Mouse (Mus musculus) CH12.LX (cell line): ENCODE measurements at regions not wholly inside any gene's neighbourhood (a gene's known extent, or its start where the extent isn't known, plus 50 kb on each side); places are given as distances from the start of the nearest gene placed in this dataset.

Experiments
- DNase-seq: peaks from one replicate; pipeline ENCODE4 v3.0.0-alpha.2; 2013; ENCODE audit errors: extremely low read depth
- H3K27ac ChIP-seq: 2 replicates; pipeline ENCODE4 v1.5.1; 2012; ENCODE audit warnings: low read depth, mild to moderate bottlenecking, control low read depth, moderate library complexity; ENCODE audit not compliant: insufficient read depth
- H3K27me3 ChIP-seq: replicated peaks from 2 replicates; pipeline ENCODE3; 2012; ENCODE audit warnings: inconsistent platforms
- H3K36me3 ChIP-seq, 2 experiments: replicated peaks in 1 of 2; 2 replicates each; pipeline versions ENCODE3 to v1.6.1; 2012; ENCODE audit warnings: inconsistent platforms in 1 of 2, low read length in 1 of 2, mild to moderate bottlenecking in 1 of 2, mixed read lengths in 1 of 2, moderate library complexity in 1 of 2; ENCODE audit not compliant: control insufficient read depth in 1 of 2, insufficient read depth in 1 of 2
- H3K4me1 ChIP-seq, 2 experiments: 2 replicates each; pipeline ENCODE4 v1.6.1; 2012; ENCODE audit warnings: inconsistent platforms in 1 of 2, moderate library complexity in 1 of 2; ENCODE audit not compliant: insufficient read depth in 2 of 2, control insufficient read depth in 1 of 2
- H3K4me2 ChIP-seq: 2 replicates; pipeline ENCODE4 v1.6.1; 2012; ENCODE audit warnings: low read depth, mild to moderate bottlenecking, control low read depth; ENCODE audit not compliant: poor library complexity, insufficient read depth, severe bottlenecking
- H3K4me3 ChIP-seq, 3 experiments: fragments of 150-350 bp in 1 of 3; sonication (generic) in 1 of 3; replicated peaks in 1 of 3; 2 replicates each; pipeline versions ENCODE3 to v1.5.1; 2011 to 2012; ENCODE audit warnings: low read depth in 2 of 3, low read length in 2 of 3, mild to moderate bottlenecking in 2 of 3, moderate library complexity in 2 of 3, control low read depth in 1 of 3, improper control_type of control experiment in 1 of 3, inconsistent platforms in 1 of 3, mixed read lengths in 1 of 3; ENCODE audit not compliant: poor library complexity in 1 of 3
- H3K79me2 ChIP-seq: replicated peaks from 2 replicates; pipeline ENCODE4 v1.6.1; 2012; ENCODE audit warnings: mild to moderate bottlenecking, moderate library complexity; ENCODE audit not compliant: control insufficient read depth, poor library complexity, insufficient read depth, severe bottlenecking; ENCODE audit errors: extremely low read depth
- H3K9ac ChIP-seq: 2 replicates; pipeline ENCODE4 v1.6.1; 2012; ENCODE audit warnings: low read depth, mild to moderate bottlenecking, control low read depth, moderate library complexity; ENCODE audit not compliant: insufficient read depth
- H3K9me3 ChIP-seq: replicated peaks from 2 replicates; pipeline ENCODE3; 2012; ENCODE audit warnings: low read length, inconsistent platforms, mixed read lengths
- BHLHE40 ChIP-seq: IDR thresholded peaks from 2 replicates; pipeline ENCODE4 v1.6.1; 2011; ENCODE audit warnings: mild to moderate bottlenecking, low read depth, low read length, improper control_type of control experiment
- CHD1 ChIP-seq: IDR thresholded peaks from 2 replicates; pipeline ENCODE4 v1.6.1; 2012; ENCODE audit warnings: low read depth, low read length, improper control_type of control experiment, inconsistent platforms
- CTCF ChIP-seq, 2 experiments: IDR thresholded peaks in 1 of 2; conservative IDR thresholded peaks in 1 of 2; 2 replicates each; pipeline ENCODE4 v1.5.1; 2011 to 2012; ENCODE audit warnings: low read depth in 2 of 2, low read length in 2 of 2, improper control_type of control experiment in 1 of 2, inconsistent platforms in 1 of 2, mild to moderate bottlenecking in 1 of 2, moderate library complexity in 1 of 2
- E2F4 ChIP-seq: IDR thresholded peaks from 2 replicates; pipeline ENCODE4 v1.6.1; 2011; ENCODE audit warnings: low read depth, low read length, improper control_type of control experiment; ENCODE audit not compliant: insufficient replicate concordance
- ELF1 ChIP-seq: IDR thresholded peaks from 2 replicates; pipeline ENCODE4 v1.6.1; 2014; ENCODE audit warnings: low read depth, mild to moderate bottlenecking, inconsistent platforms, low read length, improper control_type of control experiment
- EP300 ChIP-seq: IDR thresholded peaks from 2 replicates; pipeline ENCODE4 v1.6.1; 2011; ENCODE audit warnings: low read length, improper control_type of control experiment
- ETS1 ChIP-seq: conservative IDR thresholded peaks from 2 replicates; pipeline ENCODE4 v1.6.1; 2012; ENCODE audit warnings: low read depth, mild to moderate bottlenecking, inconsistent platforms, low read length, improper control_type of control experiment, moderate library complexity
- HCFC1 ChIP-seq: IDR thresholded peaks from 2 replicates; pipeline ENCODE4 v1.6.1; 2012; ENCODE audit warnings: low read depth, mild to moderate bottlenecking, inconsistent platforms, low read length, improper control_type of control experiment
- IRF4 ChIP-seq: IDR thresholded peaks from 2 replicates; pipeline ENCODE4 v1.6.1; 2014; ENCODE audit warnings: low read depth, mild to moderate bottlenecking, inconsistent platforms, low read length, improper control_type of control experiment
- JUN ChIP-seq: IDR thresholded peaks from 2 replicates; pipeline ENCODE4 v1.6.1; 2011; ENCODE audit warnings: low read depth, mild to moderate bottlenecking, low read length, improper control_type of control experiment, moderate library complexity; ENCODE audit not compliant: insufficient read depth
- MAFK ChIP-seq: IDR thresholded peaks from 2 replicates; pipeline ENCODE4 v1.6.1; 2011; ENCODE audit warnings: low read length, improper control_type of control experiment; ENCODE audit not compliant: insufficient replicate concordance
- MAX ChIP-seq: IDR thresholded peaks from 2 replicates; pipeline ENCODE4 v1.6.1; 2011; ENCODE audit warnings: low read length, improper control_type of control experiment
- MXI1 ChIP-seq: IDR thresholded peaks from 2 replicates; pipeline ENCODE4 v1.6.1; 2011; ENCODE audit warnings: mild to moderate bottlenecking, low read depth, low read length, improper control_type of control experiment
- NELFE ChIP-seq: IDR thresholded peaks from 2 replicates; pipeline ENCODE4 v1.6.1; 2011; ENCODE audit warnings: low read depth, low read length, improper control_type of control experiment
- NRF1 ChIP-seq: IDR thresholded peaks from 2 replicates; pipeline ENCODE4 v1.6.1; 2014; ENCODE audit warnings: low read depth, mild to moderate bottlenecking, inconsistent platforms, low read length, improper control_type of control experiment, moderate library complexity
- POLR2A ChIP-seq: IDR thresholded peaks from 2 replicates; pipeline ENCODE4 v1.6.1; 2011; ENCODE audit warnings: low read depth, mild to moderate bottlenecking, improper control_type of control experiment, low read length
- POLR2AphosphoS2 ChIP-seq: IDR thresholded peaks from 2 replicates; pipeline ENCODE4 v1.6.1; 2011; ENCODE audit warnings: low read depth, low read length, improper control_type of control experiment
- RAD21 ChIP-seq: IDR thresholded peaks from 2 replicates; pipeline ENCODE4 v1.6.1; 2011; ENCODE audit warnings: low read depth, mild to moderate bottlenecking, low read length, improper control_type of control experiment, moderate library complexity
- RCOR1 ChIP-seq: conservative IDR thresholded peaks from 2 replicates; pipeline ENCODE4 v1.6.1; 2012; ENCODE audit warnings: low read depth, mild to moderate bottlenecking, inconsistent platforms, low read length, improper control_type of control experiment
- TBP ChIP-seq: conservative IDR thresholded peaks from 2 replicates; pipeline ENCODE4 v1.6.1; 2011; ENCODE audit warnings: low read depth, low read length, improper control_type of control experiment
- TCF12 ChIP-seq: IDR thresholded peaks from 2 replicates; pipeline ENCODE4 v1.6.1; 2014; ENCODE audit warnings: low read depth, mild to moderate bottlenecking, inconsistent platforms, low read length, improper control_type of control experiment
- UBTF ChIP-seq: IDR thresholded peaks from 2 replicates; pipeline ENCODE4 v1.6.1; 2012; ENCODE audit warnings: low read depth, mild to moderate bottlenecking, inconsistent platforms, low read length, improper control_type of control experiment, moderate library complexity
- USF1 ChIP-seq: IDR thresholded peaks from 2 replicates; pipeline ENCODE4 v1.6.1; 2014; ENCODE audit warnings: low read depth, mild to moderate bottlenecking, inconsistent platforms, low read length, improper control_type of control experiment
- USF2 ChIP-seq: conservative IDR thresholded peaks from 2 replicates; pipeline ENCODE4 v1.6.1; 2011; ENCODE audit warnings: low read depth, low read length, improper control_type of control experiment
- ZC3H11A ChIP-seq: IDR thresholded peaks from 2 replicates; pipeline ENCODE4 v1.6.1; 2012; ENCODE audit warnings: low read depth, mild to moderate bottlenecking, inconsistent platforms, low read length, improper control_type of control experiment
- ZKSCAN1 ChIP-seq: IDR thresholded peaks from 2 replicates; pipeline ENCODE4 v1.6.1; 2012; ENCODE audit warnings: low read depth, inconsistent platforms, low read length, improper control_type of control experiment, borderline replicate concordance
- ZMIZ1 ChIP-seq: IDR thresholded peaks from 2 replicates; pipeline ENCODE4 v1.6.1; 2012; ENCODE audit warnings: low read depth, mild to moderate bottlenecking, inconsistent platforms, low read length, improper control_type of control experiment
- dilution Hi-C: fragments of 300-500 bp; cut with MboI; formaldehyde crosslinking; loops from 2 replicates; pipeline ENCODE4 v1.14.3; 2020; ENCODE audit warnings: low sequenced_read_pairs; ENCODE audit not compliant: extremely low pct_unique_long_range_greater_than_20kb, extremely low pct_ligation_motif_present
- in situ Hi-C: fragments of 300-500 bp; cut with MboI; formaldehyde crosslinking; loops from 3 replicates; pipeline ENCODE4 v1.14.3; 2019; ENCODE audit warnings: low sequenced_read_pairs, low pct_ligation_motif_present, low pct_unique_long_range_greater_than_20kb, mixed read lengths

- TF ChIP-seq HCFC1, result no peak
- TF ChIP-seq POLR2A, result no peak
- TF ChIP-seq ETS1, result no peak
- TF ChIP-seq NELFE, result no peak
- TF ChIP-seq ZMIZ1, result no peak
- TF ChIP-seq MAX, result no peak
- TF ChIP-seq CHD1, result no peak
- TF ChIP-seq USF2, result no peak
- no peak for TF ChIP-seq BHLHE40
- dilution Hi-C loops, result no loop called here
Observed at GRCm38 (mm10) chr3:38699206-38699605, 187.5 kb upstream of the Fat4 start.

DNA sequence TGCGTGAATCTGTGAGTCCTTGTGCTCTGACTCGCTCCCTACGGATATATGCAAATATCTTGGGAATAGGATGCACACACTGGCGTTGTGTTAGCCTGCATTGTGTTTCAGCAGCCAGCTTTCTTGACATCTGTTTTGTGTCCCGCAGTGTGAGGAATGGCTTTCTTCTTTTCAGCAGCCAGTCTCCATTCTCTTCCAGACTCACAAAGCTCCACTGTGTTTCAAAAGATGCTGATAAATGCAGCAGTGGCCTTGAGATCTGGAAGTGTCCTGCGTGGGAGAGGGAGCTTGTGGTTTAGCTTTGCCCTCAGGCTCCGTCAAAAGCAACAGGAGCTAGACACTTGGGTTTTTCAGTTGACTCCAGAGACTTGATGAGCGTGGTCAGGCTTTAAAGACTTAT, 188.9 kb upstream of the Fat4 start:
- dilution Hi-C loops, result no loop called here
- in situ Hi-C loops, result no loop called here

More at GRCm38 (mm10) chr3:38699206-38699605, 187.5 kb upstream of the Fat4 start:
- in situ Hi-C loops, result no loop called here
- Histone ChIP-seq H3K79me2 (no peaks in the 10 kb centered on the region), H3K27me3 (no peaks in the 10 kb centered on the region), H3K9me3 (no peaks in the 10 kb centered on the region), H3K36me3 (no peaks in the 10 kb centered on the region), H3K4me1 (no peaks in the 10 kb centered on the region), H3K27ac (no peak overlapping the region), H3K4me3 (no peak overlapping the region), H3K4me2 (no peak overlapping the region), H3K9ac (no peak overlapping the region)
- no peak for DNase-seq

GRCm38 (mm10) chr3:38697349-38697748, 189.4 kb upstream of the Fat4 start:
- no peaks in the 10 kb centered on the region for H3K4me1 ChIP-seq
- in situ Hi-C loops, result no loop called here
- no peaks in the 10 kb centered on the region for H3K79me2 ChIP-seq
- no peaks in the 10 kb centered on the region for H3K9me3 ChIP-seq
- H3K4me2 ChIP-seq, result no peak overlapping the region
- dilution Hi-C loops, result no loop called here
- no peak for DNase-seq
- H3K27ac ChIP-seq, result no peak overlapping the region
- H3K27me3 ChIP-seq, result no peaks in the 10 kb centered on the region
- no peak for TF ChIP-seq ZC3H11A
- TF ChIP-seq RCOR1, result no peak
- no peak for TF ChIP-seq USF1
- no peak for TF ChIP-seq MAX
- no peak for TF ChIP-seq ELF1
- TF ChIP-seq RAD21, result no peak
- no peak for TF ChIP-seq JUN
- TF ChIP-seq POLR2AphosphoS2, result no peak
- H3K4me3 ChIP-seq, result no peak overlapping the region
- H3K9ac ChIP-seq, result no peak overlapping the region
- no peaks in the 10 kb centered on the region for H3K36me3 ChIP-seq

More for the DNA sequence above, 188.9 kb upstream of the Fat4 start:
- no peak overlapping the region for H3K27ac ChIP-seq
- no peak overlapping the region for H3K9ac ChIP-seq
- H3K79me2 ChIP-seq, result no peaks in the 10 kb centered on the region
- H3K4me3 ChIP-seq, result no peak overlapping the region
- H3K4me2 ChIP-seq, result no peak overlapping the region
- H3K36me3 ChIP-seq, result no peaks in the 10 kb centered on the region
- no peaks in the 10 kb centered on the region for H3K27me3 ChIP-seq
- TF ChIP-seq ETS1 (no peak), MAFK (no peak), RCOR1 (no peak), MXI1 (no peak), UBTF (no peak), EP300 (no peak), ZMIZ1 (no peak), ELF1 (no peak), TBP (no peak), BHLHE40 (no peak), IRF4 (no peak), POLR2A (no peak), CHD1 (no peak), TCF12 (no peak), CTCF (conservative IDR thresholded peaks at IDR 0.05 in 1 of 2, IDR thresholded peaks at IDR 0.05 in 1 of 2; ENCODE audit: low read depth in 2 of 2, low read length in 2 of 2) (no peak), E2F4 (no peak), ZKSCAN1 (no peak), NRF1 (no peak)
- DNase-seq, result no peak
- no peaks in the 10 kb centered on the region for H3K9me3 ChIP-seq
- H3K4me1 ChIP-seq, result no peaks in the 10 kb centered on the region
